Mouse (Mus musculus): Measurements from ENCODE around the gene Srgap1. TPM values are rescaled to one million over a fixed set of nuclear protein-coding genes. Genes with fewer than 3 reads are reported as not detected.

Srgap1 gene
- polyA plus RNA-seq, 1 experiment from 2014 or later, result 18.7 TPM

DNA sequence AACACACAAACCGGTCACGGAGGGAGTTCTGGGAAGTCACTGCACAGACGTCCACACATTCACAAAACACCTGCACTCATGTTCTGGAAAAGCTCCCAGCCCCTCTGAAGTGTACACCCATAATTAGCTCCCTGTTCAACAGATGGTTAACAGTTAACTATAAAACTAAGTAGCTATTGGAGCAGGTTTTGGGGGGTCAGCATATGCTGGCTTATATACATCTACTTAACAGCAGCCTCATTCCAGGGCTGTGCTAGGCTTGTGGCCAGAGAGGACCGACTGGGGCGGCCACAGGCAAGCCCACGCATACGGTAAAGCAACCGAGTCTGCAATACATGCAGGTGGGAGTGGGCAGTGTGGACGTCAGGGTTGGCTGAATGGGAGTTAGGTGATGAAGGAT is 169.2 kb downstream of the Srgap1 start:
- Histone ChIP-seq H3K36me3 (ENCODE audit: control insufficient read depth, insufficient read depth, low read length) (no peaks in the 10 kb centered on the region), H3K4me2 (replicated peaks; ENCODE audit: low read depth, low read length) (no peak overlapping the region), H3K9ac (ENCODE audit: low read depth, low read length) (no peak overlapping the region), H3K4me3 (ENCODE audit: low read length) (no peak overlapping the region), H3K9me3 (ENCODE audit: control insufficient read depth, low read length) (no peaks in the 10 kb centered on the region), H3K4me1 (ENCODE audit: control insufficient read depth, insufficient read depth, low read length) (peaks cover 26% of the 10 kb centered on the region), H3K27me3 (ENCODE audit: control insufficient read depth, insufficient read depth, low read length) (no peaks in the 10 kb centered on the region), H3K27ac (ENCODE audit: low read depth, low read length) (peak overlapping the region; percentile 59; the same call in 1 of the 2 replicates)
- ATAC-seq (ENCODE audit: low FRiP score, low TSS enrichment), result peak; percentile 40; the same call in 1 of the 2 replicates
- WGBS, result 53% methylated on average over 9 of the region's 9 CpGs

DNA sequence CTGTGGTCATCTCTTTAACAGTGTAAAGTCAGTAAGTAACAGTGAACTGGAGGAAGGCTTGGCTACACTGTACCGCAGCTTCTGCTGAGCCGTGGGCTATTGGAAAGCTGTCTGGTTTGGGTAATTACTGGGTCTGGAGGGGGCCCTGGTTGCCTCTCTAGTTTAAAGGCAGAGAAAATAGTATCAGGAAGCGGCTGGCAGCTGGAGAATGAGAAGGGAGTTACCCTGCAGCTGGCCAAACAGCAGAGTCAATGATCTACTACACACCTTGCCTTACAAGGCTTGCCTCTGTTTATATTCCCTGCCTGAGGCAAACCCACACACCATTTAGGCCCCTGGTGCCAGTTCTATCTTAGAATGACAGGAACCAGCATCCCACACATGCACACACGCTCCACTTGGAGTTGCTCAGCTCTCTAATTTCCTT is 174.0 kb downstream of the Srgap1 start:
- no peak overlapping the region for H3K9ac ChIP-seq (ENCODE audit: low read depth, low read length)
- H3K4me1 ChIP-seq (ENCODE audit: control insufficient read depth, insufficient read depth, low read length), result peaks cover 20% of the 10 kb centered on the region
- peak overlapping the region; percentile 69; the same call in 1 of the 2 replicates for H3K27ac ChIP-seq (ENCODE audit: low read depth, low read length)
- peaks cover 7% of the 10 kb centered on the region; the same call in 1 of the 2 replicates for H3K9me3 ChIP-seq (ENCODE audit: control insufficient read depth, low read length)
- no peak overlapping the region; the same call in 1 of the 2 replicates for H3K4me2 ChIP-seq (replicated peaks; ENCODE audit: low read depth, low read length)
- peaks cover 12% of the 10 kb centered on the region for H3K36me3 ChIP-seq (ENCODE audit: control insufficient read depth, insufficient read depth, low read length)
- WGBS, result 3% methylated on average over 4 of the region's 4 CpGs
- ATAC-seq (ENCODE audit: low FRiP score, low TSS enrichment), result peak; percentile 93
- H3K27me3 ChIP-seq (ENCODE audit: control insufficient read depth, insufficient read depth, low read length), result no peaks in the 10 kb centered on the region
- no peak overlapping the region for H3K4me3 ChIP-seq (ENCODE audit: low read length)

DNA sequence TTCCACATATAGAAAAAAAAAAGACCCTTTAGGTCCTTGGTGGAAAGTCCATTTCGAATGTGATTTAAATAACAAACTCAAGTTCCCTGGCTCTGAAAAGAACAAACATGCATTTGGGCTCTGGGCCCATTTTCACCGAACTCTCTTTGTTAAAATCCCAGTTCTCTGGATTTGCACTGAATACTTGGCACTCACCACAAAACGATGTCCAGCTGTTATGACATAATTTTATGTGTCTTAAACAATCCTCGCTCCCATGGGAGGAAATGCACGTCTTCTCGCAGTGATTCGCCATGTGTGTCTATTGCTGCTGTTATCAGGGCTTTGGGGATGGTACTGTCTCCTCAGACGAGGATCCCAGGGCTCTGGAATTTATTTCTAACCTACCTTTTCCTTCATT is 177.2 kb downstream of the Srgap1 start:
- peaks cover 7% of the 10 kb centered on the region; the same call in 1 of the 2 replicates for H3K9me3 ChIP-seq (ENCODE audit: control insufficient read depth, low read length)
- no peak overlapping the region for H3K27ac ChIP-seq (ENCODE audit: low read depth, low read length)
- no peaks in the 10 kb centered on the region for H3K27me3 ChIP-seq (ENCODE audit: control insufficient read depth, insufficient read depth, low read length)
- no peak for ATAC-seq (ENCODE audit: low FRiP score, low TSS enrichment)
- no peak overlapping the region for H3K4me2 ChIP-seq (replicated peaks; ENCODE audit: low read depth, low read length)
- peaks cover 13% of the 10 kb centered on the region; the same call in 1 of the 2 replicates for H3K4me1 ChIP-seq (ENCODE audit: control insufficient read depth, insufficient read depth, low read length)
- H3K9ac ChIP-seq (ENCODE audit: low read depth, low read length), result no peak overlapping the region
- no peak overlapping the region for H3K4me3 ChIP-seq (ENCODE audit: low read length)
- peaks cover 12% of the 10 kb centered on the region for H3K36me3 ChIP-seq (ENCODE audit: control insufficient read depth, insufficient read depth, low read length)
- 61% methylated on average over 8 of the region's 8 CpGs for WGBS

DNA sequence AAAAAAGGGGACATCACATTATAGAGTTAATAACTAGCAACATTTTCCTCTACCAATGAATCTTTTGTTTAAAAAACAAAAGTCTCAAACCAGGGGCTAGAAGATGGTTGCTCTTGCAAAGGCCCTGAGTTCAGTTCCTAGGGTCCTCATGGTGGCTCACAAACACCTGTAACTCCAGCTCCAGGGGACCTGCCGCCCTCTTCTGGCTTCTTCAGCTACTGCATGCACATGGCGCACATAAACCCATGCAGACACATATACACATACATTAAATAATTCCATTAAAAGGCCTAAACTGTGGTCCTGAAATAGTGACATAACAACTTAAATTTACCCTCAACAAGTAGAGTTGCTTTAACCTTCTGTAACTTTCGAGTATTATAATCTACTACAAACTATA is 178.9 kb downstream of the Srgap1 start:
- peaks cover 12% of the 10 kb centered on the region for H3K36me3 ChIP-seq (ENCODE audit: control insufficient read depth, insufficient read depth, low read length)
- H3K9me3 ChIP-seq (ENCODE audit: control insufficient read depth, low read length), result peaks cover 7% of the 10 kb centered on the region; the same call in 1 of the 2 replicates
- H3K27ac ChIP-seq (ENCODE audit: low read depth, low read length), result no peak overlapping the region
- H3K9ac ChIP-seq (ENCODE audit: low read depth, low read length), result no peak overlapping the region
- H3K4me1 ChIP-seq (ENCODE audit: control insufficient read depth, insufficient read depth, low read length), result peaks cover 7% of the 10 kb centered on the region; the same call in 1 of the 2 replicates
- 91% methylated on average over 3 of the region's 3 CpGs for WGBS
- H3K27me3 ChIP-seq (ENCODE audit: control insufficient read depth, insufficient read depth, low read length), result no peaks in the 10 kb centered on the region
- no peak overlapping the region for H3K4me3 ChIP-seq (ENCODE audit: low read length)
- ATAC-seq (ENCODE audit: low FRiP score, low TSS enrichment), result no peak
- H3K4me2 ChIP-seq (replicated peaks; ENCODE audit: low read depth, low read length), result no peak overlapping the region

DNA sequence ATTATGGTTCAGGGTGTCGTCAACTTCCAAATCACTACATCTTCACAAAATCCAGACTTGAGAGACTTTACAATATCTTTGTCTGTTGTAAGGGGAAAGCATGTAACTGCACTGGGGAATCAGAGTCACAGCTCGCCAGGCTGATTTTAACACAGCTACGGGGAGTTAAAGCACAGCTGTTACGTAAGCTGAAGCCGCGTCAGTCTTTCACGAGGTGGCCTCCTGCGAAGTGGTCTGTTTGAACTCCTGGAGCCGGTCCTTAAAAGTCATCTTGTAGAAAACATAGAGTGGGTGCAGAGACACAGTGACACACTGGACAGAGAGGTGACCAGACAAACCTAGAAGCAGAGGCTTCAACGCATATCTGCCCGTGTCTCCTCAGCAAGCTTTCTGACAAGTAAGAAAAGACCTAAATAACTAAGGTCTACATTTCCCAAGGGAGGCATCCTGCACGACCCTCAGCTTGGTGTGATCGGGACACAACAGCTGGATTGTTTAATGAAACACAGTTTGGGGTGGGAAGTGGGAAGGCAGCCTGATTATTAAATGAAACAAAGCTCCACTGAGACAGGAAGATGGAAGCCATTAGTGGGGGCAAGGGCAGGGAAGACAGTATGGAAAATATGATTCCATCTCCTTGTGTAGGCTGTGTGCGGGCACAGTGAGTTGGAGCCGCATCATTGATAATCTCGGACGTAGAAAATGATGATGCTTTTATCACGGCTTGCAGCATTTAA is 181.4 kb downstream of the Srgap1 start:
- H3K4me1 ChIP-seq (ENCODE audit: control insufficient read depth, insufficient read depth, low read length), result no peaks in the 10 kb centered on the region; the same call in 1 of the 2 replicates
- no peak overlapping the region for H3K27ac ChIP-seq (ENCODE audit: low read depth, low read length)
- H3K4me2 ChIP-seq (replicated peaks; ENCODE audit: low read depth, low read length), result no peak overlapping the region
- no peak overlapping the region for H3K9ac ChIP-seq (ENCODE audit: low read depth, low read length)
- WGBS, result 51% methylated on average over 18 of the region's 18 CpGs
- H3K4me3 ChIP-seq (ENCODE audit: low read length), result no peak overlapping the region
- no peak for ATAC-seq (ENCODE audit: low FRiP score, low TSS enrichment)
- peaks cover 12% of the 10 kb centered on the region for H3K36me3 ChIP-seq (ENCODE audit: control insufficient read depth, insufficient read depth, low read length)
- no peaks in the 10 kb centered on the region for H3K27me3 ChIP-seq (ENCODE audit: control insufficient read depth, insufficient read depth, low read length)
- H3K9me3 ChIP-seq (ENCODE audit: control insufficient read depth, low read length), result peaks cover 7% of the 10 kb centered on the region; the same call in 1 of the 2 replicates

DNA sequence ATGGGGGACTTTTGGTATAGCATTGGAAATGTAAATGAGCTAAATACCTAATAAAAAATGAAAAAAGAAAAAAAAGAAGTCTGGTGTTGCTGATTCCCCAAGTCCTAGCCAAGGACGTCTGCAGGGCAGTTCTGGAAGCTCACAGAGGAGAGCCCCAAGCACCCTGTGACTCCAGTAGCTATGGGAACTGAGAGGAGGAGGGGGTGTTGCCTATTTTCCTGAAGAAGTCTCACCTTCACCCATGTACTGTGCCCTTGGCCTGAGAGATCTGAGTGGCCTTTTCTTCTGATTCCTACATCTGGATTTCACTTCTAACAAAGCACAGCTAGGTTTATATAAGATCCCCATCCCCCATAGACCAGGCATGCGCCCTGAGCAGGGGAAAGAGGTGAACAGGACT is 186.2 kb downstream of the Srgap1 start:
- Histone ChIP-seq H3K36me3 (ENCODE audit: control insufficient read depth, insufficient read depth, low read length) (no peaks in the 10 kb centered on the region), H3K27ac (ENCODE audit: low read depth, low read length) (no peak overlapping the region), H3K4me2 (replicated peaks; ENCODE audit: low read depth, low read length) (no peak overlapping the region), H3K9me3 (ENCODE audit: control insufficient read depth, low read length) (no peaks in the 10 kb centered on the region), H3K9ac (ENCODE audit: low read depth, low read length) (no peak overlapping the region), H3K4me3 (ENCODE audit: low read length) (no peak overlapping the region), H3K27me3 (ENCODE audit: control insufficient read depth, insufficient read depth, low read length) (no peaks in the 10 kb centered on the region), H3K4me1 (ENCODE audit: control insufficient read depth, insufficient read depth, low read length) (peaks cover 8% of the 10 kb centered on the region; the same call in 1 of the 2 replicates)
- 73% methylated on average over 2 of the region's 2 CpGs for WGBS
- no peak for ATAC-seq (ENCODE audit: low FRiP score, low TSS enrichment)

DNA sequence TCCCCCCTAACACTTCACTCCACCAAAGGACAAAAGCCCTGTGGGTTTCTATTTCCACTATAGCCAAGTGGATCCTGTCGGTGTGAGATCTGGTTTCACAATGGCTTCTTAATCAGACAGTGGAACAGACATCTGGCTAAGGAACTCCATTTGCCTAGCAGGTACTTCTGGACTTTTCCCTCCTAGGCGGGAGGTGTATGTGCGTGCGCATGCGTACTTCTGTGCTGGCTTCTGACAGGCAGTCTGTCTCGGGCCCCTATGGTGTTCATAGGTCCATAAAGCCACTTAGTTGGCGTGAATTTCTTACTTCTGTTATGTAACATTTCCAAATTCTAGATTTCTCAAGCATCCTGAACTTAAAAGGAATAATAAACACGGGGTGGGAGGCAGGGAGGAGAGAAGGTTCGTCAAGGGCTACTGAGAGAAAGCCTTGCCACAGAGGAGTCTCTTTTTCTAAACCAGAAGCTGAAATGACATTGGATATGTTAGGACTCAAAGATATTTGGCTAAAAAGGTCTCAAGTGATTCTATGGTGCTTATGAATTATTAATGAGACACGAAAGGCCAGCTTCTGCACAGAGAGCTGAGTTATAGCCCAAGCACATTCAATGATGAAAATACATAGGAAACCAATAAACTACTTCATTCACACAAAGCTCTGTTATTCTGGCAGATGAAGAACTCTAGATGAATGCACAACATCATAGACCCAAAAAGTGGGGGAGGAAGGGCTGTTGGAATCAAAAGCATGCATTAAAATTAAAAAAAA is 187.1 kb downstream of the Srgap1 start:
- H3K9ac ChIP-seq (ENCODE audit: low read depth, low read length), result no peak overlapping the region
- H3K4me1 ChIP-seq (ENCODE audit: control insufficient read depth, insufficient read depth, low read length), result 0 out of 2 replicates have a peak, but pooled peaks cover 8% of the 10 kb centered on the region
- 74% methylated on average over 10 of the region's 10 CpGs for WGBS
- no peaks in the 10 kb centered on the region for H3K27me3 ChIP-seq (ENCODE audit: control insufficient read depth, insufficient read depth, low read length)
- H3K27ac ChIP-seq (ENCODE audit: low read depth, low read length), result no peak overlapping the region
- H3K36me3 ChIP-seq (ENCODE audit: control insufficient read depth, insufficient read depth, low read length), result no peaks in the 10 kb centered on the region
- H3K4me3 ChIP-seq (ENCODE audit: low read length), result no peak overlapping the region
- no peak overlapping the region for H3K4me2 ChIP-seq (replicated peaks; ENCODE audit: low read depth, low read length)
- H3K9me3 ChIP-seq (ENCODE audit: control insufficient read depth, low read length), result no peaks in the 10 kb centered on the region
- ATAC-seq (ENCODE audit: low FRiP score, low TSS enrichment), result no peak

DNA sequence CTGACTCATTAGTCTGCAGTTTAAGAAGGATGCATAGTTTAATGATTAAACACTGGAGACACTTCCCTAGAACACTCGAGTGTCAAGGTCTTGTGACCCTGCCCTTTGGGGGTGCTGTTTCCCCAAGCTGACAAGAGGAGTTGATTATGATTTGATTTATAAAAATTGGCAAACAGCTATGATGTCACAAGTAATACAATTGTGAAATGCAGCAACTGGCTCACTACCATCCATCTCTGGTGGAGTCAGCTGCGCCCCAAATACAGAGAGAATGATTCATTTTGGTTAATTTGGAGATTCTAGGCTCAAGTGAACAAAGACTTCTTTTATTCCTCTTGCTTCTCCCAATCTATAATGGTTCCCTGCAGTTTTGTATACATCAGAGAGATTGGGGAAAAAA is 188.2 kb downstream of the Srgap1 start:
- WGBS, result 74% methylated on average over 2 of the region's 2 CpGs
- Histone ChIP-seq H3K4me2 (replicated peaks; ENCODE audit: low read depth, low read length) (no peak overlapping the region), H3K27me3 (ENCODE audit: control insufficient read depth, insufficient read depth, low read length) (no peaks in the 10 kb centered on the region), H3K4me1 (ENCODE audit: control insufficient read depth, insufficient read depth, low read length) (0 out of 2 replicates have a peak, but pooled peaks cover 8% of the 10 kb centered on the region), H3K9ac (ENCODE audit: low read depth, low read length) (no peak overlapping the region), H3K9me3 (ENCODE audit: control insufficient read depth, low read length) (no peaks in the 10 kb centered on the region), H3K36me3 (ENCODE audit: control insufficient read depth, insufficient read depth, low read length) (0 out of 2 replicates have a peak, but pooled peaks cover 4% of the 10 kb centered on the region), H3K4me3 (ENCODE audit: low read length) (no peak overlapping the region), H3K27ac (ENCODE audit: low read depth, low read length) (no peak overlapping the region)
- ATAC-seq (ENCODE audit: low FRiP score, low TSS enrichment), result no peak

Data from kidney, embryonic 14.5 days (tissue).